Mouse (Mus musculus) heart, postnatal 0 days (tissue): Measurements from ENCODE around the gene Zfp422.

Experiments used
- CTCF ChIP-seq: IDR thresholded peaks from 2 replicates; pipeline ENCODE4 v1.5.1; 2016; ENCODE audit warnings: antibody characterized with exemption, control low read depth, low read depth
- EP300 ChIP-seq: IDR thresholded peaks from 2 replicates; pipeline ENCODE4 v1.6.1; 2016; ENCODE audit warnings: antibody characterized with exemption, low read depth

DNA sequence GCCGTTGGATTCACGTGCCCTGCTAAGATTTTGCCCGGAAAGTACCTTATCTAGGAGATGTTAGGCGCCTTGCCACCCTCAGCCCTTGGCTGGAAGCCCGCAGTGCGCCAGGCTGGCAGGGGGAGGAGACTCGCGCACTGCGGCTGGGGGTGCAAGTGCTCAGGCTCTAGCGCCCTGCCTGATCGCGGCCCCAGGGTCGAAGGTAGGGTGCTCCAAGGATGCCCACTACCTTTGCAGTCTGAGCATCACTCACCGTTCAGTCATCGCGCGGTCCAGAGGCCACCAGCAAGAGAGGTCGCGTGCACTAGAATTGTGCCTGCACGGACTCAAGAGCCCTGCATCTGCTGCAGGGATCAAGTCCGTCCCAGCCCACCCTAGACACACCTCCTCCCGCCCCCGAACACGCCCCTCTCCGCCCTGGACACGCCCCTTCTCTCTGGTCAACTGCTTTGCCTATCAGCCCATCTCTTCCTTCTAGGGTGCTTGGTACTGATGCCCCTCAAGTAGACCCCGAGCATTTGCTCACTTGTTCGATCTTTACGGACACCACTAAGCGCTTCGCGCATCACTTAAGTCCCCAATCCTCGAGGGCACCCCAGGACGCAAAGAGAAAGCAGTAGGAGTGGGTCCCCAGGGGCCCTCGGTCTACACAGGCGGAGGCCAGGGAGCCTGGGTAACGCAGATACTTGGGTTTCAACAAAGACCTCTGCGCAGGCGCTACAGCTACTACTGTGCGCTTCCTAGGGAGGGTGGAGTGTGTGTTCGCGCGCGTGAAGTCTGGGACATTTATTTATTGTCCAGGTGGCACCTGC, 44.9 kb upstream of the Zfp422 start, which contains the start of gene Rassf4:
- no peak for TF ChIP-seq CTCF
- no peak for TF ChIP-seq EP300
